Mouse (Mus musculus): Measurements from ENCODE around the gene Dcdc2a.

- TF ChIP-seq POLR2A (IDR thresholded peaks at IDR 0.05; ENCODE audit: extremely low read depth, insufficient read depth, low read length) (no peak), CTCF (IDR thresholded peaks at IDR 0.05; ENCODE audit: extremely low read depth, insufficient read depth, low read length) (no peak)
Measured at GRCm38 (mm10) chr13:25023129-25023528, 32.7 kb upstream of the Dcdc2a start.

All from cortical plate, adult 2 months (tissue).